Mouse (Mus musculus) testis, adult 2 months (tissue): ENCODE measurements around the gene Aldh3b3.

Experiments used
- CTCF ChIP-seq: fragments of 200-500 bp; IDR thresholded peaks from 2 replicates; pipeline ENCODE4 v1.5.1; 2012; ENCODE audit warnings: low read depth, mild to moderate bottlenecking, inconsistent platforms, low read length, moderate library complexity; ENCODE audit not compliant: control insufficient read depth, insufficient read depth, insufficient replicate concordance
- POLR2A ChIP-seq: fragments of 200-500 bp; IDR thresholded peaks from 2 replicates; pipeline ENCODE4 v1.6.1; 2012; ENCODE audit warnings: low read depth, mild to moderate bottlenecking, inconsistent platforms, low read length, moderate library complexity; ENCODE audit not compliant: control insufficient read depth

DNA sequence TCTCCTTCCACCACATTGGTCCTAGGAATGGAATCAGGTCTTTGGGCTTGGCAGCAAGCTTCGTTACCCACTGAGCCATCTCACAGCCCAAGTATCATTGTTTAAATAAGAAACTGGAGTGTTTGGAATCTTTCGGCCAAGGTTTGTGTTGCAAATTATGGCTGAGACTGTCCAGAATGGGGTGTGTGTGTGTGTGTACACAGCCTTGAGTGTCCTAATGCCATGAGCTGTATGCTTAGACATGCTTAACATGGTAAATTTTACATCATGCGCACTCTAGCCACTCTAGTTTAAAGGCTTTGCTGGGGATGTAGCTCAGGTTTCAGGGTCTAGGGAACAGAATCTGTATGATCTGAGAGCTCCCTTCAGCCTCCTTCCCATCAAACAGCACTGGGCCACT lies 37.1 kb downstream of the Aldh3b3 start:
- TF ChIP-seq CTCF (no peak), POLR2A (no peak)
